13 mouse cellular contexts compared by ENCODE assay signal in genomic region chr5:54894496-54895250, GRCm38 (mm10).
DNase-seq lines count a peak whose midpoint lies in the region; ATAC-seq and TF ChIP-seq lines count a peak whose summit lies in the region.
"Had no signal": no experiment of that assay in that cellular context is flagged by ENCODE, and none has a peak within 500 bp of the region (broad histone marks: within the 10 kb centered on the region; RNA-seq: fewer than 3 reads in every experiment).

No protein-coding gene starts in this region.

- peak overlapping the region; percentile 33 for H3K27ac ChIP-seq in forebrain, embryonic 16.5 days (ENCODE audit: low read length)
- H3K27ac ChIP-seq in hindbrain, postnatal 0 days, result no peak overlapping the region
- H3K27ac ChIP-seq in liver, embryonic 12.5 days, result no peak overlapping the region
- H3K27ac ChIP-seq: kidney, embryonic 15.5 days; stomach, postnatal 0 days had no signal

- peak overlapping the region; percentile 38 for H3K4me2 ChIP-seq in forebrain, embryonic 16.5 days (ENCODE audit: low read length)
- H3K4me2 ChIP-seq in hindbrain, postnatal 0 days (ENCODE audit: low read depth, low read length), result peak overlapping the region; percentile 33
- no peak overlapping the region for H3K4me2 ChIP-seq in liver, embryonic 12.5 days
- H3K4me2 ChIP-seq: kidney, embryonic 15.5 days had no signal

- no peaks in the 10 kb centered on the region for H3K36me3 ChIP-seq in forebrain, embryonic 16.5 days (ENCODE audit: control insufficient read depth, insufficient read depth)
- H3K36me3 ChIP-seq in hindbrain, postnatal 0 days (ENCODE audit: insufficient read depth, low read length), result no peaks in the 10 kb centered on the region
- no peaks in the 10 kb centered on the region for H3K36me3 ChIP-seq in liver, embryonic 12.5 days
- H3K36me3 ChIP-seq: kidney, embryonic 15.5 days had no signal

- H3K4me1 ChIP-seq in forebrain, embryonic 16.5 days (replicated peaks; ENCODE audit: control insufficient read depth, insufficient read depth, low read length), result peaks cover 11% of the 10 kb centered on the region
- no peaks in the 10 kb centered on the region for H3K4me1 ChIP-seq in hindbrain, postnatal 0 days (ENCODE audit: insufficient read depth, low read length)
- no peaks in the 10 kb centered on the region for H3K4me1 ChIP-seq in liver, embryonic 12.5 days
- H3K4me1 ChIP-seq: kidney, embryonic 15.5 days had no signal

- ATAC-seq in forebrain, embryonic 16.5 days, result peak; percentile 84
- peak; percentile 53; the same call in 1 of the 2 replicates for ATAC-seq in hindbrain, postnatal 0 days
- ATAC-seq in liver, embryonic 12.5 days, result no peak
- ATAC-seq: activated CD4-positive, CD25-positive, alpha-beta regulatory T cell, adult 4 months; inflammation-experienced regulatory T-cells, adult 6 months; lung, postnatal 0 days had no signal

- DNase-seq in retina, postnatal 1 day, result peak; percentile 7
- DNase-seq in retina, embryonic 14.5 days (ENCODE audit: low spot score), result no peak
- peak; percentile 39 for DNase-seq in hindbrain, postnatal 0 days (ENCODE audit: low spot score)
- peak; percentile 12 for DNase-seq in telencephalon, adult 2 months (ENCODE audit: low read depth, low spot score)
- no peak for DNase-seq in T-cell, adult 2 months (ENCODE audit: low spot score)
- DNase-seq: cerebellum, adult 18-20 months had no signal

- H3K9me3 ChIP-seq in forebrain, embryonic 16.5 days (ENCODE audit: control insufficient read depth, low read length), result no peaks in the 10 kb centered on the region
- no peaks in the 10 kb centered on the region for H3K9me3 ChIP-seq in hindbrain, postnatal 0 days (ENCODE audit: low read length)
- H3K9me3 ChIP-seq in liver, embryonic 12.5 days (replicated peaks), result no peaks in the 10 kb centered on the region
- H3K9me3 ChIP-seq: kidney, embryonic 15.5 days had no signal

- 45% methylated on average over 10 of the region's 10 CpGs for WGBS in forebrain, embryonic 16.5 days
- WGBS in hindbrain, postnatal 0 days, result 46% methylated on average over 10 of the region's 10 CpGs
- WGBS in liver, embryonic 12.5 days (ENCODE audit: insufficient replicate concordance), result 75% methylated on average over 10 of the region's 10 CpGs

- H3K4me3 ChIP-seq in forebrain, embryonic 16.5 days (replicated peaks; ENCODE audit: low read length), result peak overlapping the region; percentile 28
- no peak overlapping the region for H3K4me3 ChIP-seq in hindbrain, postnatal 0 days (ENCODE audit: low read length)
- H3K4me3 ChIP-seq in liver, embryonic 12.5 days, result no peak overlapping the region
- H3K4me3 ChIP-seq: kidney, embryonic 15.5 days had no signal

- no peak for TF ChIP-seq CTCF in hindbrain, postnatal 0 days (IDR thresholded peaks at IDR 0.05; ENCODE audit: low read depth)

- no peaks in the 10 kb centered on the region for H3K27me3 ChIP-seq in forebrain, embryonic 16.5 days (replicated peaks; ENCODE audit: control insufficient read depth, insufficient read depth, low read length)
- H3K27me3 ChIP-seq in hindbrain, postnatal 0 days (ENCODE audit: insufficient read depth, low read length), result no peaks in the 10 kb centered on the region
- H3K27me3 ChIP-seq in liver, embryonic 12.5 days (replicated peaks), result no peaks in the 10 kb centered on the region
- H3K27me3 ChIP-seq: kidney, embryonic 15.5 days had no signal

- H3K9ac ChIP-seq in forebrain, embryonic 16.5 days (replicated peaks; ENCODE audit: low read depth, low read length), result 0 out of 2 replicates have a peak overlapping the region, but pooled peaks have one; percentile 25
- no peak overlapping the region for H3K9ac ChIP-seq in hindbrain, postnatal 0 days (replicated peaks; ENCODE audit: low read length)
- no peak overlapping the region for H3K9ac ChIP-seq in liver, embryonic 12.5 days
- H3K9ac ChIP-seq: kidney, embryonic 15.5 days had no signal

Comparison
In these comparisons a context has a peak if more than half of its experiments do, and no peak if none do; other contexts are left out.
1. DNase-seq: peak in retina, postnatal 1 day (single experiment), hindbrain, postnatal 0 days (single experiment) and telencephalon, adult 2 months (single experiment); none in retina, embryonic 14.5 days (single experiment) and T-cell, adult 2 months (single experiment).